Mouse (Mus musculus): ENCODE data around the gene Actr3b. TPM values are rescaled to one million over a fixed set of nuclear protein-coding genes. Genes with fewer than 3 reads are reported as not detected.
"Not testable (repeated sequence)": the region's sequence is repeated elsewhere in the genome, so short reads cannot be mapped to it uniquely, and the experiment has no call there.

Actr3b gene
- polyA plus RNA-seq, 1 experiment from 2014 or later = 2.4 TPM

DNA sequence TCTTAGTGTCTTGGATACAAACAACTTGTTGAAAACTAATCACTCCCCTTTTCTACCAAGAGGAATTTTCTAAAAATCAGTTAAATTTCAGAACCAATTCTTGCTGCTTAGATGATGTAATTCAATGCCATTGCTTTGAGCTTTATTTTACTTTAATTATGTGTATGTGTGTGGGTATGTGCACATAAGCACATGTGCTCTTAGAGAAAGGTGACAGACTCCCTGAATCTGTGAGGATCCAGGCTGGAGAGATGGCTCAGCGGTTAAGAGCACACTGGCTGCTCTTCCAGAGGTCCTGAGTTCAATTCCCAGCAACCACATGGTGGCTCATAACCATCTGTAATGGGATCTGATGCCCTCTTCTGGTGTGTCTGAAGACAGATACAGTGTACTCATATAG is 20.9 kb upstream of the Actr3b start:
- H3K9me3 ChIP-seq (ENCODE audit: control insufficient read depth, low read length); H3K27ac ChIP-seq (ENCODE audit: low read depth, low read length); H3K9ac ChIP-seq (ENCODE audit: low read depth, low read length); ATAC-seq (replicated peaks; ENCODE audit: low FRiP score); H3K4me1 ChIP-seq (replicated peaks; ENCODE audit: control insufficient read depth, insufficient read depth, low read length); H3K4me2 ChIP-seq; H3K36me3 ChIP-seq (ENCODE audit: control insufficient read depth, insufficient read depth, low read length); DNase-seq (ENCODE audit: low spot score); H3K4me3 ChIP-seq (ENCODE audit: low read depth, low read length); H3K27me3 ChIP-seq (replicated peaks; ENCODE audit: control insufficient read depth, insufficient read depth, low read length): not testable (repeated sequence)
- WGBS = 83% methylated on average over 1 of the region's 1 CpGs

DNA sequence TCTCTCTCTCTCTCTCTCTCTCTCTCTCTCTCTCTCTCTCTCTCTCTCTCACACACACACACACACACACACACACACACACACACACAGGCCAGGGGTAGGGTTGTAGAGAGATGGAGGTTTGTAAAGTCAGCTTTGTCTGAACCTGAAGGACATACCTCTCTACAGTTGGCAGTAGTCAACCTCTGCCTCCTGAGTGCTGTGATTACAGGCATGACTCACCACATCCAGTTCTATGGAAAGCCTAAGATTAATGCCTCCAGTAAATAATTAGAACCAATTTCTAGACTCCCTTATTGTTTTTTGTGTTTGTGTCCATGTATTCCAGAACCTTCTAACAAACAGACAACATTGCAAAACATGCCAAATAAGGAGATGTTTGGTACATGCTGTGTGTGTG is 11.9 kb upstream of the Actr3b start:
- H3K27ac ChIP-seq (ENCODE audit: low read depth, low read length) = no peak overlapping the region
- ATAC-seq (replicated peaks; ENCODE audit: low FRiP score) (no peak), DNase-seq (ENCODE audit: low spot score) (no peak)
- no peaks in the 10 kb centered on the region for H3K27me3 ChIP-seq (replicated peaks; ENCODE audit: control insufficient read depth, insufficient read depth, low read length)
- no peaks in the 10 kb centered on the region for H3K4me1 ChIP-seq (replicated peaks; ENCODE audit: control insufficient read depth, insufficient read depth, low read length)
- no peaks in the 10 kb centered on the region for H3K9me3 ChIP-seq (ENCODE audit: control insufficient read depth, low read length)
- H3K9ac ChIP-seq (ENCODE audit: low read depth, low read length) = no peak overlapping the region
- H3K4me2 ChIP-seq = no peak overlapping the region
- no peaks in the 10 kb centered on the region for H3K36me3 ChIP-seq (ENCODE audit: control insufficient read depth, insufficient read depth, low read length)
- no peak overlapping the region for H3K4me3 ChIP-seq (ENCODE audit: low read depth, low read length)

DNA sequence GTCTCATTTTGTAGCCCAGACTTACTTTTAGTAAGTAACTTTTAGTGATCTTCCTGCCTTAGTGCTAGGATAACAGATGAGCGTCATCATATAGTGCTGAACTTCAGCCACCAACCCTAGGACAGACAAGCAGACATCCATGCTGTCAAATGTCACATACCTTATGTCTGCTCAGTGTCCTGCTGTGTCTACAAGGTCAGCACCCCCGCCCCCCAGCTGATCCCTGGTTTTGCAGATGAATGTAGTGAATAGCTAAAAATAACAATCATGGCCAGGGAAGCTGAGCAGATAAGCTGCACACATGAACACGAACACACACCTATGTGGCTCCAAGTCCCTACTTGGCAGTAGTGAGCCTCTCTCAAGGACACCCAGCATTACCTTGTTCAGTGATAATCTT is 11.2 kb upstream of the Actr3b start:
- H3K36me3 ChIP-seq (ENCODE audit: control insufficient read depth, insufficient read depth, low read length) = no peaks in the 10 kb centered on the region
- H3K4me2 ChIP-seq = no peak overlapping the region
- H3K27me3 ChIP-seq (replicated peaks; ENCODE audit: control insufficient read depth, insufficient read depth, low read length) = no peaks in the 10 kb centered on the region
- no peak overlapping the region for H3K4me3 ChIP-seq (ENCODE audit: low read depth, low read length)
- no peak overlapping the region for H3K27ac ChIP-seq (ENCODE audit: low read depth, low read length)
- H3K9ac ChIP-seq (ENCODE audit: low read depth, low read length) = no peak overlapping the region
- WGBS = 64% methylated on average over 3 of the region's 3 CpGs
- H3K4me1 ChIP-seq (replicated peaks; ENCODE audit: control insufficient read depth, insufficient read depth, low read length) = no peaks in the 10 kb centered on the region
- no peaks in the 10 kb centered on the region for H3K9me3 ChIP-seq (ENCODE audit: control insufficient read depth, low read length)
- DNase-seq (ENCODE audit: low spot score) = no peak
- ATAC-seq (replicated peaks; ENCODE audit: low FRiP score) = no peak

DNA sequence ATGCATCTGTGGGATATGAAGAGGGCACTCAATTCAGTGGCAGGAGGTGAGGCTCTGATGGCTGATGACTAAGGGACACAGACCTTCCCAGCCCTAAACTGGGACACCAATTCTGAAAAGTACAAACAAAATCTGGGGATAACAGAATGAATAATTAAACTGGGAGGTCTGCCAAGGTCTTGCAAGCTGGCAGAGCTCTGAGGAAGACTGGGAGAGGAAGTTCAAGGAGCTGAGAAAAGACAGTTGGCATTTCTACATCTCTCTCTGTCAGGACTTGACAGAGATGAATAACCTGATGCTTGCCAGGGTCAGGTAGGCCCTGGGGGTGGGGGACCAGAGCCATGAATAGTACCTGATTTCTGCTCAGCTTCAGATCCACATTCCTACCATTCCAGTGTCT is 8.2 kb upstream of the Actr3b start:
- H3K4me3 ChIP-seq (ENCODE audit: low read depth, low read length) = no peak overlapping the region
- H3K27ac ChIP-seq (ENCODE audit: low read depth, low read length) = no peak overlapping the region
- H3K36me3 ChIP-seq (ENCODE audit: control insufficient read depth, insufficient read depth, low read length) = no peaks in the 10 kb centered on the region
- DNase-seq (ENCODE audit: low spot score) = no peak
- H3K4me1 ChIP-seq (replicated peaks; ENCODE audit: control insufficient read depth, insufficient read depth, low read length) = no peaks in the 10 kb centered on the region; the same call in 1 of the 2 replicates
- H3K9me3 ChIP-seq (ENCODE audit: control insufficient read depth, low read length) = no peaks in the 10 kb centered on the region
- ATAC-seq (replicated peaks; ENCODE audit: low FRiP score) = no peak
- H3K27me3 ChIP-seq (replicated peaks; ENCODE audit: control insufficient read depth, insufficient read depth, low read length) = no peaks in the 10 kb centered on the region
- no peak overlapping the region for H3K9ac ChIP-seq (ENCODE audit: low read depth, low read length)
- H3K4me2 ChIP-seq = no peak overlapping the region

DNA sequence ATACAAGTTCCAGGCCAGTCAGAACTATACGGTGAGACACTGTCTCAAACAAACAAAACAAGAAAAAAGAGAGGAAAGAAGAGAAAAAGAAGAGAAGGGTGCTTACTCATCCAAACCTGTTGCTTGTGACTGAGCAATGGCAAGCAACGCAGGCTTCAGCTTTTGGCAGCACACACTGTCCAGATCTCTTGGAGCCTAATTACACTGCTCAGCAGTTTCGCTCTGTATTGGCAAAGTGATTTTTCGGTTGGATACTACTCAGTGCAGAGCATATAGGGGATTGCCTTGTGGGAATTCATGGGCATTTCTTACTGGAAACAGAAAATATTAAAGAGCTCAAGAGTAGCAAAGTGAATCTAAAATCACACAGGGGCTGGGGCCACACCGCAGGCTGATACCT is 6.9 kb upstream of the Actr3b start:
- no peak for ATAC-seq (replicated peaks; ENCODE audit: low FRiP score)
- H3K4me3 ChIP-seq (ENCODE audit: low read depth, low read length) = no peak overlapping the region
- H3K4me2 ChIP-seq = no peak overlapping the region
- no peaks in the 10 kb centered on the region for H3K9me3 ChIP-seq (ENCODE audit: control insufficient read depth, low read length)
- WGBS = 76% methylated on average over 5 of the region's 5 CpGs
- no peaks in the 10 kb centered on the region for H3K36me3 ChIP-seq (ENCODE audit: control insufficient read depth, insufficient read depth, low read length)
- H3K9ac ChIP-seq (ENCODE audit: low read depth, low read length) = no peak overlapping the region
- H3K4me1 ChIP-seq (replicated peaks; ENCODE audit: control insufficient read depth, insufficient read depth, low read length) = no peaks in the 10 kb centered on the region; the same call in 1 of the 2 replicates
- no peak overlapping the region for H3K27ac ChIP-seq (ENCODE audit: low read depth, low read length)
- H3K27me3 ChIP-seq (replicated peaks; ENCODE audit: control insufficient read depth, insufficient read depth, low read length) = no peaks in the 10 kb centered on the region
- DNase-seq (ENCODE audit: low spot score) = no peak

DNA sequence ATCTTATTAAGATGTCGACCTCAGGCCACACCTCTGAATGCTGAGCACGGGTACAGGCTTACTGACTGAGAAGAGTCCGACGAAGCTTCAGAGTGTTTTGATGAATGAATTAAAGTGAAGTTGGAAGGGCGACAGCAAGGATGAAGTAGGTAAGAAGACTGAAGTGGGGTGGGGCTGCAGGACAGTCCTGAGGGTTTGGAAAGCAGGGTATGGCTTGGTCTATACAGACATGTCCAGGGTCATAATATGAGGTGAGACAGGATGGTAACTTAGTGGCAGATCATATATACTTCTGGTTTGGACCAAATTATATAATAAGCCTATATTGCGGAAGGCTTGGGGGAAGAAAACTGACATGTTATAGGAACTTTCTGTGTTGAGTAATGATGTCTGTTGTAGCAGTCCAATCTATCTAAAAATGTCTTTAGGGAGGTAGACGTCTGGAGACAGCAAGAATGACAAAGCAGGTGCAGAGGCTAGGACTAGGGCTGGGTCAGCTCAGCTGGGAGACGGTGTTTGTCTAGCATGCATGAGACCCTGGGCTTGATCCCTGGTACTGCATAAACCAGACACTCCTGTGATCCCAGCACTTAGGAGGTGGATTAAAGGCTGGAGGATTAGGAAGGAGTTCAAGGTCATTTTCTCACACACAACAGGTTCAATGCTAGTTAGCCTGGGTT is 6.1 kb upstream of the Actr3b start:
- H3K36me3 ChIP-seq (ENCODE audit: control insufficient read depth, insufficient read depth, low read length) = no peaks in the 10 kb centered on the region
- ATAC-seq (replicated peaks; ENCODE audit: low FRiP score) (no peak), DNase-seq (ENCODE audit: low spot score) (no peak)
- H3K9me3 ChIP-seq (ENCODE audit: control insufficient read depth, low read length) = no peaks in the 10 kb centered on the region
- no peaks in the 10 kb centered on the region; the same call in 1 of the 2 replicates for H3K4me1 ChIP-seq (replicated peaks; ENCODE audit: control insufficient read depth, insufficient read depth, low read length)
- H3K4me2 ChIP-seq = no peak overlapping the region
- 47% methylated on average over 8 of the region's 8 CpGs for WGBS
- H3K9ac ChIP-seq (ENCODE audit: low read depth, low read length) = no peak overlapping the region
- H3K27me3 ChIP-seq (replicated peaks; ENCODE audit: control insufficient read depth, insufficient read depth, low read length) = no peaks in the 10 kb centered on the region
- H3K27ac ChIP-seq (ENCODE audit: low read depth, low read length) = no peak overlapping the region
- H3K4me3 ChIP-seq (ENCODE audit: low read depth, low read length) = no peak overlapping the region

DNA sequence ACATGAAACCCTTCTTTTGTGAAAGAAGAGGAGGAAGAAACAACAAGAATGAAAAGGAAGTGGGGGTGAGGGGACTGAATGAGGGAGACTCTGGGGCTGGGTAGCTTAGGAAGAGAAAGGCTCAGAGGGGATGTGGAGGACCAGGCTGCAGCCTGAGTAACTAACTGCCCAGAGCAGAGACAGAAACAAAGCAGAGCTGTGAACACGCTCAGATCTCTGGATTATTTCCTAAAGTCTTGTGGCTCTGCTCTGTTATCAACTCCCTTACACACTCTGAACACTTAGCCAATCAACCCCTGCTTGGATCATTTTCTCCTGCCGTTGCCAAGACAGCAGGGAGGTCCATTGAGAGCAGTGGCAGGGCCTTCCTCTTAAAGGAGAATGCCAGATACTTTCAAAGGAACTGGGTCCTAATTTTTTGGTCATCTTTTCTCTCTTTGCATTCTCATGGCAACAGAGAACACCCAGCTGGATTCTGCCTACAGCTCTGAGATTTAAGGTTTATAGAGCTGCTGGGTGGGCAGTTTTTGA is 5.5 kb upstream of the Actr3b start:
- Histone ChIP-seq H3K4me2 (no peak overlapping the region), H3K27me3 (replicated peaks; ENCODE audit: control insufficient read depth, insufficient read depth, low read length) (no peaks in the 10 kb centered on the region), H3K4me1 (replicated peaks; ENCODE audit: control insufficient read depth, insufficient read depth, low read length) (peaks cover 2% of the 10 kb centered on the region; the same call in 1 of the 2 replicates), H3K9ac (ENCODE audit: low read depth, low read length) (no peak overlapping the region), H3K36me3 (ENCODE audit: control insufficient read depth, insufficient read depth, low read length) (no peaks in the 10 kb centered on the region), H3K9me3 (ENCODE audit: control insufficient read depth, low read length) (no peaks in the 10 kb centered on the region), H3K4me3 (ENCODE audit: low read depth, low read length) (no peak overlapping the region), H3K27ac (ENCODE audit: low read depth, low read length) (no peak overlapping the region)
- WGBS = 20% methylated on average over 2 of the region's 2 CpGs
- ATAC-seq (replicated peaks; ENCODE audit: low FRiP score) = no peak
- no peak for DNase-seq (ENCODE audit: low spot score)

DNA sequence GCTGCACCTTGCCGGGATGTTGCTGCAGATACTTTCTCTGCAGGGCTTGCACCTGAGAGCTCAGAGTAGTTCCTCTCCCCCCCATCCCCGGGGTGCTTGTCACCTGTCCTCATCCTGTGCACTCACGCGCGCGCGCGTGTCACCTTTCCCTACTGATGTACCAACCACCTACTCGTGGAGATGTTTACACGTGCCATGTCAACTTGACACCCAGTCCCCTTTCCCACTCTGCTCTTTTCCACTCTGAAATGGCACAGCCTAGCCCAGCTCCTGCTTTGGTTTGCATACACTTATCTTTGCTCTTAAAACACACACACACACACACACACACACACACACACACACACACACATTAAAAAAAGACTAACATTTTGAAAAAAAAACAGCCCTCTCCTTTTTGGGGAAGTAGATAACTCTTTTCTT is 624 bp downstream of the Actr3b start:
- Histone ChIP-seq H3K9ac (ENCODE audit: low read depth, low read length) (no peak overlapping the region), H3K9me3 (ENCODE audit: control insufficient read depth, low read length) (no peaks in the 10 kb centered on the region), H3K27ac (ENCODE audit: low read depth, low read length) (no peak overlapping the region), H3K4me2 (peak overlapping the region; percentile 86), H3K4me1 (replicated peaks; ENCODE audit: control insufficient read depth, insufficient read depth, low read length) (peaks cover 4% of the 10 kb centered on the region; the same call in 1 of the 2 replicates), H3K27me3 (replicated peaks; ENCODE audit: control insufficient read depth, insufficient read depth, low read length) (0 out of 2 replicates have a peak, but pooled peaks cover 4% of the 10 kb centered on the region), H3K4me3 (ENCODE audit: low read depth, low read length) (peak overlapping the region; percentile 63), H3K36me3 (ENCODE audit: control insufficient read depth, insufficient read depth, low read length) (no peaks in the 10 kb centered on the region)
- 9% methylated on average over 10 of the region's 10 CpGs for WGBS
- ATAC-seq (replicated peaks; ENCODE audit: low FRiP score) (peak; percentile 40), DNase-seq (ENCODE audit: low spot score) (peak; percentile 37)

DNA sequence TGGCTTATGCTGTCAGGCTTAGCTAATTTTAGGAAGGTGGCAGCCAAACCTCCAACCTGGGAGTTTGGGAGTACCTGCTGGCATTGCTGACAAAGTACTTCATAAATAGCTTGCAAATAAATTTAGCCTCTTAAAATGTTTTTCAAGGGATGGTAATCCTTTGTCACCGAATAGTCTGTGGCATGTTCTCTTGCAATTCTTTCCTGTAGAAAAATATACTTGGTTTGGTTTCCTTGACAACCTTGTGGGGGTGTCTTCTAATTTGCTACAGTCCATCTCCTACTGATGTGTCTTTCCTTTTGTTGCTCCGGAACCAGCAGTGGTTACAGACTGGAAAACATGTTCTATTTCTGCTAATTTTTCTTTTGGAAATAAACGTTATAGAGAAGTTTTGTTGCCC is 1.1 kb downstream of the Actr3b start:
- Histone ChIP-seq H3K9ac (ENCODE audit: low read depth, low read length) (no peak overlapping the region), H3K27me3 (replicated peaks; ENCODE audit: control insufficient read depth, insufficient read depth, low read length) (0 out of 2 replicates have a peak, but pooled peaks cover 4% of the 10 kb centered on the region), H3K4me1 (replicated peaks; ENCODE audit: control insufficient read depth, insufficient read depth, low read length) (peaks cover 4% of the 10 kb centered on the region; the same call in 1 of the 2 replicates), H3K4me3 (ENCODE audit: low read depth, low read length) (no peak overlapping the region), H3K4me2 (no peak overlapping the region), H3K27ac (ENCODE audit: low read depth, low read length) (no peak overlapping the region), H3K36me3 (ENCODE audit: control insufficient read depth, insufficient read depth, low read length) (no peaks in the 10 kb centered on the region), H3K9me3 (ENCODE audit: control insufficient read depth, low read length) (no peaks in the 10 kb centered on the region)
- 58% methylated on average over 3 of the region's 3 CpGs for WGBS
- ATAC-seq (replicated peaks; ENCODE audit: low FRiP score) (no peak), DNase-seq (ENCODE audit: low spot score) (no peak)
